Comparison of ENCODE assay signal across 19 mouse cellular contexts in the genomic region with DNA sequence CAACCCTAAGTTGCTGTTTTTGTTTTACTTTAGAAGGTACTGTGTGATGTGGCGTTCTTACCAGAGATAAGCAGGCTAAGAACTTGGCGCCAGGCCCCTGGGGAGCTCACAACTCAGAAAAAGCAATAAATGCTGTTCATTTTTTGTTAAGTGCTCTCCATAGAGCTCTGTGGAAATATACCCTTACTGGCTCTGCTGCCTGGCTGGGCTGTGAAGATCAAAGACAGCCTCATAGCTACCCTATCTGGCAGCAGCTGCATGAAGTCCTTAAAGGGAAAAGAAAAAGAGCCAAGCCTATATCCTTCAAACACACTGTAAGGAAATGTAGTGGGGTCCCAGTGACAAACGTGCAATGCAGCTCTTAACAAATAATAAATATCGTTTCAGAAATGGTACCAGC. TPM values are rescaled to one million over a fixed set of nuclear protein-coding genes. Genes with fewer than 3 reads are reported as not detected.
A peak's percentile ranks its signal among the peaks of the same experiment; 100 is the strongest.
DNase-seq lines count a peak whose midpoint lies in the region; ATAC-seq and TF ChIP-seq lines count a peak whose summit lies in the region.
"Had no signal": no experiment of that assay in that cellular context is flagged by ENCODE, and none has a peak within 500 bp of the region (broad histone marks: within the 10 kb centered on the region; RNA-seq: fewer than 3 reads in every experiment).

No protein-coding gene starts in this region.

- H3K9me3 ChIP-seq in hindbrain, embryonic 15.5 days, result no peaks in the 10 kb centered on the region
- H3K9me3 ChIP-seq in hindbrain, postnatal 0 days (ENCODE audit: low read length), result no peaks in the 10 kb centered on the region
- H3K9me3 ChIP-seq in midbrain, embryonic 16.5 days (replicated peaks; ENCODE audit: control insufficient read depth, low read length, poor library complexity, severe bottlenecking), result no peaks in the 10 kb centered on the region
- no peaks in the 10 kb centered on the region for H3K9me3 ChIP-seq in midbrain, embryonic 10.5 days (replicated peaks)
- H3K9me3 ChIP-seq in embryonic facial prominence, embryonic 15.5 days (replicated peaks), result no peaks in the 10 kb centered on the region
- H3K9me3 ChIP-seq in limb, embryonic 13.5 days, result no peaks in the 10 kb centered on the region
- H3K9me3 ChIP-seq: forebrain, embryonic 13.5 days; hindbrain, embryonic 12.5 days; intestine, embryonic 15.5 days; kidney, embryonic 15.5 days; neural tube, embryonic 12.5 days had no signal

- peaks cover 18% of the 10 kb centered on the region; the same call in 1 of the 2 replicates for H3K4me1 ChIP-seq in hindbrain, embryonic 15.5 days (replicated peaks)
- peaks cover 16% of the 10 kb centered on the region for H3K4me1 ChIP-seq in hindbrain, postnatal 0 days (ENCODE audit: insufficient read depth, low read length)
- H3K4me1 ChIP-seq in midbrain, embryonic 16.5 days (ENCODE audit: control insufficient read depth, insufficient read depth, low read length), result peaks cover 11% of the 10 kb centered on the region
- H3K4me1 ChIP-seq in midbrain, embryonic 10.5 days, result peaks cover 15% of the 10 kb centered on the region
- H3K4me1 ChIP-seq in embryonic facial prominence, embryonic 15.5 days, result peaks cover 60% of the 10 kb centered on the region
- peaks cover 92% of the 10 kb centered on the region for H3K4me1 ChIP-seq in limb, embryonic 13.5 days
- H3K4me1 ChIP-seq: forebrain, embryonic 13.5 days had no signal

- DNase-seq in hindbrain, postnatal 0 days (ENCODE audit: low spot score), result no peak
- no peak for DNase-seq in midbrain, embryonic 10.5 days (ENCODE audit: low spot score)
- DNase-seq in thymus, postnatal 10 days (ENCODE audit: low spot score in 2 of 2), result no peak
- DNase-seq: cerebellum, adult 11 months; cerebellum, postnatal 14 days; gastrocnemius, postnatal 14 days; left cerebral cortex, postnatal 4 days; retina, postnatal 1 day; thymus, postnatal 14 days had no signal

- ATAC-seq in hindbrain, embryonic 15.5 days (ENCODE audit: low FRiP score, low read depth), result no peak
- ATAC-seq in hindbrain, postnatal 0 days, result no peak
- no peak for ATAC-seq in midbrain, embryonic 16.5 days
- no peak for ATAC-seq in embryonic facial prominence, embryonic 15.5 days (ENCODE audit: insufficient number of reproducible peaks, low FRiP score, low TSS enrichment, low read depth)
- ATAC-seq in limb, embryonic 13.5 days (ENCODE audit: low FRiP score, low read depth), result peak; percentile 34; the same call in 1 of the 2 replicates
- ATAC-seq: forebrain, embryonic 13.5 days; intestine, embryonic 15.5 days had no signal

- H3K4me3 ChIP-seq in hindbrain, embryonic 15.5 days, result no peak overlapping the region
- no peak overlapping the region for H3K4me3 ChIP-seq in hindbrain, postnatal 0 days (ENCODE audit: low read length)
- H3K4me3 ChIP-seq in midbrain, embryonic 16.5 days (ENCODE audit: low read depth, low read length), result no peak overlapping the region
- H3K4me3 ChIP-seq in midbrain, embryonic 10.5 days, result no peak overlapping the region
- no peak overlapping the region for H3K4me3 ChIP-seq in embryonic facial prominence, embryonic 15.5 days (replicated peaks)
- no peak overlapping the region for H3K4me3 ChIP-seq in limb, embryonic 13.5 days
- H3K4me3 ChIP-seq: forebrain, embryonic 13.5 days; hindbrain, embryonic 12.5 days; intestine, embryonic 15.5 days; kidney, embryonic 15.5 days; layer of hippocampus, adult 2 months; neural tube, embryonic 12.5 days had no signal

- no peak for TF ChIP-seq CTCF in hindbrain, postnatal 0 days (IDR thresholded peaks at IDR 0.05; ENCODE audit: low read depth)

- 65% methylated on average over 4 of the region's 4 CpGs for WGBS in hindbrain, embryonic 15.5 days
- 61% methylated on average over 4 of the region's 4 CpGs for WGBS in hindbrain, postnatal 0 days
- WGBS in midbrain, embryonic 16.5 days, result 40% methylated on average over 4 of the region's 4 CpGs
- 80% methylated on average over 4 of the region's 4 CpGs for WGBS in midbrain, embryonic 10.5 days
- 50% methylated on average over 4 of the region's 4 CpGs for WGBS in embryonic facial prominence, embryonic 15.5 days
- WGBS in limb, embryonic 13.5 days, result 18% methylated on average over 4 of the region's 4 CpGs

- H3K27ac ChIP-seq in hindbrain, embryonic 15.5 days (replicated peaks), result peak overlapping the region; percentile 43; the same call in 1 of the 2 replicates
- no peak overlapping the region for H3K27ac ChIP-seq in hindbrain, postnatal 0 days
- H3K27ac ChIP-seq in midbrain, embryonic 16.5 days (ENCODE audit: low read length), result 0 out of 2 replicates have a peak overlapping the region, but pooled peaks have one; percentile 7
- H3K27ac ChIP-seq in midbrain, embryonic 10.5 days (replicated peaks), result no peak overlapping the region
- H3K27ac ChIP-seq in embryonic facial prominence, embryonic 15.5 days (replicated peaks), result peak overlapping the region; percentile 34; the same call in 1 of the 2 replicates
- H3K27ac ChIP-seq in limb, embryonic 13.5 days, result peak overlapping the region; percentile 87
- H3K27ac ChIP-seq: forebrain, embryonic 13.5 days; hindbrain, embryonic 12.5 days; intestine, embryonic 15.5 days; kidney, embryonic 15.5 days; layer of hippocampus, adult 2 months; neural tube, embryonic 12.5 days had no signal

- H3K27me3 ChIP-seq in hindbrain, embryonic 15.5 days, result no peaks in the 10 kb centered on the region
- no peaks in the 10 kb centered on the region for H3K27me3 ChIP-seq in hindbrain, postnatal 0 days (ENCODE audit: insufficient read depth, low read length)
- no peaks in the 10 kb centered on the region for H3K27me3 ChIP-seq in midbrain, embryonic 16.5 days (ENCODE audit: control insufficient read depth, insufficient read depth, low read depth, low read length)
- H3K27me3 ChIP-seq in midbrain, embryonic 10.5 days (ENCODE audit: low read depth, poor library complexity, severe bottlenecking), result peaks cover 32% of the 10 kb centered on the region
- H3K27me3 ChIP-seq in embryonic facial prominence, embryonic 15.5 days, result no peaks in the 10 kb centered on the region
- H3K27me3 ChIP-seq in limb, embryonic 13.5 days, result 0 out of 2 replicates have a peak, but pooled peaks cover 2% of the 10 kb centered on the region
- H3K27me3 ChIP-seq: forebrain, embryonic 13.5 days; hindbrain, embryonic 12.5 days; intestine, embryonic 15.5 days; kidney, embryonic 15.5 days; neural tube, embryonic 12.5 days had no signal

- H3K4me2 ChIP-seq in hindbrain, embryonic 15.5 days, result no peak overlapping the region
- no peak overlapping the region for H3K4me2 ChIP-seq in hindbrain, postnatal 0 days (ENCODE audit: low read depth, low read length)
- no peak overlapping the region for H3K4me2 ChIP-seq in midbrain, embryonic 16.5 days (ENCODE audit: low read length)
- H3K4me2 ChIP-seq in embryonic facial prominence, embryonic 15.5 days (replicated peaks), result no peak overlapping the region
- H3K4me2 ChIP-seq in limb, embryonic 13.5 days (replicated peaks), result peak overlapping the region; percentile 31
- H3K4me2 ChIP-seq: forebrain, embryonic 13.5 days; hindbrain, embryonic 12.5 days; intestine, embryonic 15.5 days; kidney, embryonic 15.5 days; neural tube, embryonic 12.5 days had no signal

- H3K36me3 ChIP-seq in hindbrain, embryonic 15.5 days, result no peaks in the 10 kb centered on the region
- H3K36me3 ChIP-seq in hindbrain, postnatal 0 days (ENCODE audit: insufficient read depth, low read length), result no peaks in the 10 kb centered on the region
- H3K36me3 ChIP-seq in midbrain, embryonic 16.5 days (ENCODE audit: control insufficient read depth, insufficient read depth, low read length), result no peaks in the 10 kb centered on the region
- no peaks in the 10 kb centered on the region for H3K36me3 ChIP-seq in midbrain, embryonic 10.5 days
- H3K36me3 ChIP-seq in embryonic facial prominence, embryonic 15.5 days, result no peaks in the 10 kb centered on the region
- H3K36me3 ChIP-seq in limb, embryonic 13.5 days, result peaks cover 10% of the 10 kb centered on the region
- H3K36me3 ChIP-seq: hindbrain, embryonic 12.5 days; intestine, embryonic 15.5 days; kidney, embryonic 15.5 days; neural tube, embryonic 12.5 days had no signal

- H3K9ac ChIP-seq in hindbrain, embryonic 15.5 days, result no peak overlapping the region
- no peak overlapping the region for H3K9ac ChIP-seq in hindbrain, postnatal 0 days (replicated peaks; ENCODE audit: low read length)
- no peak overlapping the region for H3K9ac ChIP-seq in midbrain, embryonic 16.5 days (ENCODE audit: low read depth, low read length)
- H3K9ac ChIP-seq in embryonic facial prominence, embryonic 15.5 days, result no peak overlapping the region
- H3K9ac ChIP-seq in limb, embryonic 13.5 days, result no peak overlapping the region
- H3K9ac ChIP-seq: forebrain, embryonic 13.5 days; hindbrain, embryonic 12.5 days; intestine, embryonic 15.5 days; kidney, embryonic 15.5 days; neural tube, embryonic 12.5 days had no signal

RNA-seq across cellular contexts. Expression of a gene that starts 11.6 kb away (rescaled TPM):
- 14.9 and 17.1 TPM in 2 replicates for polyA plus RNA-seq in hindbrain, embryonic 15.5 days (2015; fragmentation: Nextera tagmentation; extraction: Ambion mirVana)
- 18.3 and 24.2 TPM in 2 replicates for total RNA-seq in hindbrain, postnatal 0 days (2014; rRNA removed)
- 10.3 and 12.6 TPM in 2 replicates for polyA plus RNA-seq in hindbrain, postnatal 0 days (2015; fragmentation: Nextera tagmentation; extraction: Ambion mirVana)
- 15.5 and 20.6 TPM in 2 replicates for polyA plus RNA-seq in midbrain, embryonic 16.5 days (2015; fragmentation: Nextera tagmentation; extraction: Ambion mirVana)
- polyA plus RNA-seq in midbrain, embryonic 10.5 days (2016; fragmentation: Nextera tagmentation; extraction: Ambion mirVana), result 13.2 and 14.7 TPM in 2 replicates
- polyA plus RNA-seq in embryonic facial prominence, embryonic 15.5 days (2015; fragmentation: Nextera tagmentation; extraction: Ambion mirVana), result 40.2 and 42.1 TPM in 2 replicates
- polyA plus RNA-seq in limb, embryonic 13.5 days (2015; fragmentation: Nextera tagmentation; extraction: Ambion mirVana), result 40.5 and 44.5 TPM in 2 replicates

Comparison
In these comparisons a context has a peak if more than half of its experiments do, and no peak if none do; other contexts are left out.
1. H3K27ac ChIP-seq: peak in hindbrain, embryonic 15.5 days (single experiment), midbrain, embryonic 16.5 days (single experiment), embryonic facial prominence, embryonic 15.5 days (single experiment) and limb, embryonic 13.5 days (single experiment); none in hindbrain, postnatal 0 days (single experiment) and midbrain, embryonic 10.5 days (single experiment).